ENCODE assay signal across 8 mouse cellular contexts in the genomic region with DNA sequence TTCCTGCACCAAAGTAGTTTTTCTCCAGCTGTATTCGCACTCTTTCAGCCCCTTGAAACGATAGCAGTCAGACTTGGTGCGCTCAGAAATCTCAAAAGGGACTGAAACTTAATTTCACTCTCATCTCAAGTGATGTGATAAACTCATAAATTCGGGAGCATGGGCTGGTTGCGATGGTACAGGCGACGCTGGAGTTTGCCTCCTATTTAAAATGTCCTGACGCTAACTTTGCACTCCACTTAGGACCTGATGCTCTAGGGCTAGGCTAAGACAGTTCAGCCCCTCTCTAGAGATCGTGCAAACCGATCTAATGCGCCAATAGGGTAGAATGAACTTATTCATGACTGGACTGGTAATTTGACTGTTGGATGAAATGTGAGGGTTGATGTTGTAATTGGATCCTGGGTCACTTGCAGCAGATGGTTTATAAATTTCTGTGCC. TPM values are rescaled to one million over a fixed set of nuclear protein-coding genes. Genes with fewer than 3 reads are reported as not detected.
DNase-seq lines count a peak whose midpoint lies in the region; TF ChIP-seq lines count a peak whose summit lies in the region.

No protein-coding gene starts in this region.

- H3K4me1 ChIP-seq in kidney, adult 2 months (ENCODE audit: control insufficient read depth, insufficient read depth, low read length), result peaks cover 7% of the 10 kb centered on the region; the same call in 1 of the 2 replicates
- peaks cover 2 to 18% of the 10 kb centered on the region in 2 experiments; a peak in 2 of 4 replicates for H3K4me1 ChIP-seq in MEL (ENCODE audit: control insufficient read depth in 1 of 2, insufficient read depth in 2 of 2, low read length in 2 of 2)
- peaks cover 16% of the 10 kb centered on the region for H3K4me1 ChIP-seq in embryonic fibroblast, embryonic 13.5 days (ENCODE audit: control insufficient read depth, insufficient read depth, low read length)

- H3K27ac ChIP-seq in kidney, adult 2 months (ENCODE audit: insufficient read depth, low read depth, low read length), result peak overlapping the region; percentile 96
- H3K27ac ChIP-seq in MEL (ENCODE audit: control insufficient read depth, low read depth, low read length), result peak overlapping the region; percentile 98
- peak overlapping the region; percentile 97 for H3K27ac ChIP-seq in embryonic fibroblast, embryonic 13.5 days (ENCODE audit: insufficient read depth, low read length)

- under 1% methylated on average over 11 of the region's 11 CpGs for WGBS in kidney, adult 2 months

- peak overlapping the region; percentile 88 for H3K4me3 ChIP-seq in kidney, adult 2 months (ENCODE audit: insufficient read depth, low read depth, low read length)
- H3K4me3 ChIP-seq in MEL (ENCODE audit: control insufficient read depth in 1 of 2, insufficient read depth in 1 of 2, low read depth in 2 of 2, low read length in 2 of 2), result peak overlapping the region; percentile 97 to 99
- H3K4me3 ChIP-seq in embryonic fibroblast, embryonic 13.5 days (ENCODE audit: insufficient read depth, low read length), result peak overlapping the region; percentile 91

- TF ChIP-seq RAD21 in MEL (IDR thresholded peaks at IDR 0.05; ENCODE audit: low read depth, low read length), result no peak

- peak; percentile 17 for DNase-seq in kidney, adult 2 months
- DNase-seq in kidney, adult 18-20 months, result no peak
- DNase-seq in MEL (ENCODE audit: low read depth, low spot score) (peak; percentile 74), liver (peak; percentile 29)
- DNase-seq in retina, embryonic 14.5 days (ENCODE audit: low spot score), result peak; percentile 54
- no peak for DNase-seq in cerebellum, postnatal 25 days
- DNase-seq in frontal cortex, postnatal 14 days (ENCODE audit: low spot score in 2 of 2), result no peak

- H3K9ac ChIP-seq in MEL (ENCODE audit: control insufficient read depth, low read depth, low read length, poor library complexity, severe bottlenecking), result peak overlapping the region; percentile 99

- H3K79me2 ChIP-seq in MEL (ENCODE audit: control insufficient read depth, insufficient read depth, low read length, poor library complexity), result peaks cover 59% of the 10 kb centered on the region

- no peaks in the 10 kb centered on the region for H3K9me3 ChIP-seq in MEL (replicated peaks; ENCODE audit: insufficient read depth, low read length)

- H3K27me3 ChIP-seq in kidney, adult 2 months (replicated peaks; ENCODE audit: control insufficient read depth, insufficient read depth, low read length), result no peaks in the 10 kb centered on the region
- no peaks in the 10 kb centered on the region for H3K27me3 ChIP-seq in MEL (ENCODE audit: control insufficient read depth in 1 of 2, insufficient read depth in 2 of 2, low read length in 2 of 2)

- no peak for TF ChIP-seq EP300 in MEL (IDR thresholded peaks at IDR 0.05; ENCODE audit: low read depth in 1 of 2, low read length in 2 of 2)

- no peak for TF ChIP-seq CTCF in kidney, adult 2 months (conservative IDR thresholded peaks at IDR 0.05; ENCODE audit: insufficient read depth, insufficient read length, low read depth, low read length)
- no peak for TF ChIP-seq CTCF in MEL (IDR thresholded peaks at IDR 0.05 in 2 of 3, conservative IDR thresholded peaks at IDR 0.05 in 1 of 3; ENCODE audit: control insufficient read depth in 1 of 3, insufficient read depth in 1 of 3, low read depth in 2 of 3, low read length in 3 of 3, poor library complexity in 1 of 3, severe bottlenecking in 1 of 3)
- TF ChIP-seq CTCF in embryonic fibroblast, embryonic 13.5 days (IDR thresholded peaks at IDR 0.05; ENCODE audit: borderline replicate concordance, insufficient read depth, low read length), result no peak

- TF ChIP-seq POLR2A in kidney, adult 2 months (IDR thresholded peaks at IDR 0.05; ENCODE audit: low read depth, low read length), result no peak
- TF ChIP-seq POLR2A in MEL (IDR thresholded peaks at IDR 0.05; ENCODE audit: control insufficient read depth in 1 of 2, insufficient read depth in 1 of 2, low read depth in 1 of 2, low read length in 2 of 2, poor library complexity in 1 of 2), result no peak
- TF ChIP-seq POLR2A in embryonic fibroblast, embryonic 13.5 days (IDR thresholded peaks at IDR 0.05; ENCODE audit: low read depth, low read length), result peak; percentile 75

- no peaks in the 10 kb centered on the region for H3K36me3 ChIP-seq in kidney, adult 2 months (ENCODE audit: control insufficient read depth, insufficient read depth, low read length)
- H3K36me3 ChIP-seq in MEL (ENCODE audit: control insufficient read depth in 1 of 2, insufficient read depth in 2 of 2, low read length in 2 of 2), result peaks cover 0 to 48% of the 10 kb centered on the region in 2 experiments; a peak in 3 of 4 replicates

TF ChIP-seq in MEL, 35 proteins besides CTCF, POLR2A, EP300 and RAD21:
- TF ChIP-seq KAT2A (conservative IDR thresholded peaks at IDR 0.05; ENCODE audit: low read depth, low read length) (no peak), MEF2A (IDR thresholded peaks at IDR 0.05; ENCODE audit: extremely low read depth, insufficient replicate concordance, low read depth, low read length, poor library complexity, severe bottlenecking) (no peak), TBP (IDR thresholded peaks at IDR 0.05; ENCODE audit: low read depth, low read length) (0 out of 2 replicates have a peak, but pooled peaks have one; percentile 33), MAZ (IDR thresholded peaks at IDR 0.05; ENCODE audit: low read depth, low read length) (no peak), SIN3A (IDR thresholded peaks at IDR 0.05; ENCODE audit: low read length) (peak; percentile 50), ELF1 (IDR thresholded peaks at IDR 0.05; ENCODE audit: low read depth, low read length) (no peak), USF1 (IDR thresholded peaks at IDR 0.05; ENCODE audit: low read depth, low read length) (no peak), GABPA (IDR thresholded peaks at IDR 0.05; ENCODE audit: low read depth, low read length) (no peak), USF2 (IDR thresholded peaks at IDR 0.05; ENCODE audit: borderline replicate concordance in 1 of 2, insufficient read depth in 1 of 2, low read depth in 1 of 2, low read length in 2 of 2) (no peak), ZMIZ1 (IDR thresholded peaks at IDR 0.05; ENCODE audit: low read depth, low read length) (no peak), ZC3H11A (IDR thresholded peaks at IDR 0.05; ENCODE audit: low read depth, low read length) (no peak), BHLHE40 (IDR thresholded peaks at IDR 0.05; ENCODE audit: borderline replicate concordance, low read depth, low read length) (no peak), MXI1 (IDR thresholded peaks at IDR 0.05; ENCODE audit: low read depth, low read length) (peak; percentile 56; the same call in 1 of the 2 replicates), CHD1 (IDR thresholded peaks at IDR 0.05; ENCODE audit: low read depth, low read length) (peak; percentile 81; the same call in 1 of the 2 replicates), ZNF384 (IDR thresholded peaks at IDR 0.05; ENCODE audit: low read depth, low read length) (no peak), CHD2 (IDR thresholded peaks at IDR 0.05; ENCODE audit: low read length) (no peak), JUND (IDR thresholded peaks at IDR 0.05; ENCODE audit: low read depth, low read length) (no peak), RCOR1 (IDR thresholded peaks at IDR 0.05; ENCODE audit: low read depth, low read length) (no peak), NELFE (IDR thresholded peaks at IDR 0.05; ENCODE audit: low read depth, low read length) (no peak), HCFC1 (IDR thresholded peaks at IDR 0.05; ENCODE audit: low read depth, low read length) (no peak), GATA1 (IDR thresholded peaks at IDR 0.05; ENCODE audit: low read depth, low read length) (no peak), NRF1 (IDR thresholded peaks at IDR 0.05; ENCODE audit: insufficient read depth, low read depth, low read length, poor library complexity, severe bottlenecking) (no peak), MYC (IDR thresholded peaks at IDR 0.05; ENCODE audit: low read depth, low read length) (no peak)

RNA-seq across cellular contexts. Expression of a gene that starts 0.4 kb away (rescaled TPM):
- 0.13 and 0.31 TPM in 2 replicates for polyA plus RNA-seq in kidney, adult 2 months (2012; rRNA removed)
- total RNA-seq in MEL (2012; rRNA removed), result not detected in 2 replicates
- under 1 TPM in 1 of 2 experiments, not detected in 1; 0.63 TPM for polyA plus RNA-seq in MEL (2012; ENCODE audit: insufficient read depth in 1 of 2, insufficient read length in 2 of 2, low read depth in 1 of 2, low replicate concordance in 2 of 2, missing spikeins in 1 of 2)
- not detected in 2 replicates for polyA plus RNA-seq in embryonic fibroblast, embryonic 13.5 days (2011; ENCODE audit: insufficient read length, low read depth, missing spikeins)

RNA-seq across cellular contexts. Expression of a gene that starts 1.3 kb away (rescaled TPM):
- polyA plus RNA-seq in kidney, adult 2 months (2012; rRNA removed), result 13.3 and 16.7 TPM in 2 replicates
- 36.4 and 40.7 TPM in 2 replicates for total RNA-seq in MEL (2012; rRNA removed)
- polyA plus RNA-seq in MEL (2012; ENCODE audit: insufficient read depth in 1 of 2, insufficient read length in 2 of 2, low read depth in 1 of 2, low replicate concordance in 2 of 2, missing spikeins in 1 of 2), result 100 to 1,000 TPM in 1 of 2 experiments, 10 to 100 TPM in 1; 87.1 to 670 TPM
- 55.2 and 69.7 TPM in 2 replicates for polyA plus RNA-seq in embryonic fibroblast, embryonic 13.5 days (2011; ENCODE audit: insufficient read length, low read depth, missing spikeins)

RNA-seq across cellular contexts. Expression of a gene that starts 32.6 kb away (rescaled TPM):
- 50.6 and 54.8 TPM in 2 replicates for polyA plus RNA-seq in kidney, adult 2 months (2012; rRNA removed)
- 15.7 and 16.6 TPM in 2 replicates for total RNA-seq in MEL (2012; rRNA removed)
- 100 to 1,000 TPM in 1 of 2 experiments, not detected in 1; 120 TPM for polyA plus RNA-seq in MEL (2012; ENCODE audit: insufficient read depth in 1 of 2, insufficient read length in 2 of 2, low read depth in 1 of 2, low replicate concordance in 2 of 2, missing spikeins in 1 of 2)
- 31.7 and 40.8 TPM in 2 replicates for polyA plus RNA-seq in embryonic fibroblast, embryonic 13.5 days (2011; ENCODE audit: insufficient read length, low read depth, missing spikeins)

RNA-seq across cellular contexts. Expression of a gene that starts 48.5 kb away (rescaled TPM):
- 0.88 and 2.7 TPM in 2 replicates for polyA plus RNA-seq in kidney, adult 2 months (2012; rRNA removed)
- 7.9 and 9.5 TPM in 2 replicates for total RNA-seq in MEL (2012; rRNA removed)
- 10 to 100 TPM in 1 of 2 experiments, not detected in 1; 62.7 TPM for polyA plus RNA-seq in MEL (2012; ENCODE audit: insufficient read depth in 1 of 2, insufficient read length in 2 of 2, low read depth in 1 of 2, low replicate concordance in 2 of 2, missing spikeins in 1 of 2)
- 0.42 and 0.58 TPM in 2 replicates for polyA plus RNA-seq in embryonic fibroblast, embryonic 13.5 days (2011; ENCODE audit: insufficient read length, low read depth, missing spikeins)

Comparison
In these comparisons a context has a peak if more than half of its experiments do, and no peak if none do; other contexts are left out.
1. DNase-seq: peak in kidney, adult 2 months (single experiment), MEL (single experiment), liver (single experiment) and retina, embryonic 14.5 days (single experiment); none in kidney, adult 18-20 months (single experiment), cerebellum, postnatal 25 days (0 of 2) and frontal cortex, postnatal 14 days (0 of 2).
2. Peak in every context shown above with its lines, with median percentiles within 50 percentile points of each other: H3K27ac ChIP-seq and H3K4me3 ChIP-seq.